Mouse (Mus musculus): ENCODE data around the gene Gm20489.

The Gm20489 gene

DNA sequence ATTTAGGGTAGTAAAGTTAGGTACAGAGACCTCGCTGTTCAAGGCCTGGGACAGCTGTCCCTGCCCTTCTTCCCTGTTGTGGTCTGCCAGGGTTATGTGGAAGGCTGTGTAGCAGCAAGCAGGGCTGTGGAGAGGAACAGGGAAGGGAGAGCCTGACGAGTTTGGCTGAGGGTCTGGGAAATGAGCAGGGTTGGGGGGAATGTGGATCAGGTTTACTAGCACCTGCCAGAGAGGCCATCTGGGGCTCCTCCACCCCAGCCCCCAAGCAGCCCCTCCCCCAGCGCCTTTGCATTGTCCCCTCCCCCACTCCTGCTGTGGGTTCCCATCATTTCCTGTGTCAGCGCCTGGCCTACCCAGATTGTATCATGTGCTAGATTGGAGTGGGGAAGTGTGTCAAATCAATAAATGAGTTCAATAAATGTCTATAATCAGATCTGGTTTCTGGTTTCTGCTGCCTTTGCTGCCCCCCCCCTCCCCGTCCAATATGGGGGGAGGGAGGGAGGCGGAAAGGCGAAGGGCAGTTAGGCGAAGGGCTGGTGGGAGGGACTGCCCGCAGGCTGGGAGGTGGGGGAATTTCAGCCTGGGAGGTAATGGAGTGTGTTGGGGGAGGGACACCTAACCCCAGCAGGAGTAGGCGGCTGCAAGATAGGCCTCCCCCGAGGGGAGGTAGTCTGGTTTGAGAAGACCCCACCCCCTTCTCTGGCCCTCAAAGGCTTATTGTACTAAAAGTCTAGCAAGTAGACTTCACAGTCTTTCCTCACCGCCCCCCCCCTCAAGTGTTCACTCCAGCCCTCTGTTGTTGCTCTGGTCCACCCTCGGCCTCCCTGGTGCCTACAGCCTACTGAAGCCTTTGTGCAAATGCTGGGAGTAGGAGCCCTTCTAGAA is 8.1 kb downstream of the Gm20489 start:
- DNase-seq, result no peak

DNA sequence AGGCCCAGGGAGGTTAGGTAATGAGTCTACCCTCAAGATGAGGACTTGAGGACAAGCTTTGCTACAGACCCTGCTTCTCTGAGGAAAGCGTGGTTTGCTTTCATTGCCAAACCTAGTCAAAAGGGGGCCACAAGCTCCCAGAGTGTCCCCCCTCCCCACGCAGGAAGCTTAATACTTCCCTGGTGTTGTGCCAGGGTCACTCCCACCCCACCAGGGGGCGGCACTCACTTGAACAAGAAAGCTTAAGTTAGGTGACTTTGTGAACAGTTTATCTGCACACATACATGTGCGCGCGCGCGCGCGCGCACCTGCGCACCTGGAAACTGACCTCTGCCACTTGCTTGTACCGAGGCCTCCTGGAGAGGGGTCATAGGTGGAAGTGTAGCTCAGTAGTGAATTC is 12.2 kb downstream of the Gm20489 start:
- DNase-seq, result no peak

- no peak for DNase-seq
These were observed 14.1 kb downstream of the Gm20489 start for GRCm38 (mm10) chrX:101254740-101255139.

DNA sequence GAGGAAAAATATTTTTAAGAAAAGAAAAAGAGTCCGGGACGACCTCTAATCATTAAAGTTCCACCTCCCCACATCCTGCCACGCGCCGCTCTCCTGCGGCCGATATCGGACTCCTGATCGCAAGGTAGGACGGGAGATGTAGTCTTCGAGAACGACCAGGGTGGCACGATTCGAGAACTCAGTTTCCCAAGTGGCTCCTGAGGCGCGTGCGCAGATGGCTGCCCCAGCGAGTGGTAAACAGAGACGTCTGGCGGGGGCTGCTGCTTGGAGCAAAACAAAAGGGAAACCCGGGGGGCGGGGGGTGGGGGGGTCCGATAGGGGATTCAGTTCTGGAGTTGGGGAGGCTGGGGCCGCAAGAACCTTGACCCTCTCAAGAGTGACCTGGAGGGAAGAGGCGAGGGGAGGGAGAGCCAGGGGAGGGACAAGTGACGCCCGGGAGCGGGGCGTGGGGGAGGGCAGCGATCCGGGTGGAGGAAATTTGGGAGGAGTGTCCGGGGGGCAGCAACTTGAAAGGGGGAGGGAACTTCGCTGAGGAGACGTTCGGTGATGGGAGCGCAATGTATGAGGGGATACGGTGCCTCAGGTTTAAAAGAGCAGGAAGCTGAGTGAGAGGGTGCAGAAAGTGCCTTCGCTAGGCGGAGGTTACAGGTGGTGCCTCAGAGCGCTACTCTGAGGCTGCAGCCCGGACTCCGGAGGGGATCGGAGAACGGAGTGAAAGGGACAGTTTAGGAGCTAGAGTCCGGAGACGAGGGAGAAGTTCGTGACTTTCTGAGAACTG is 14.7 kb downstream of the Gm20489 start, which contains the start of gene Foxo4:
TSS of gene Foxo4 (plus strand) at position 577 of the 778 bp plus-strand sequence.
- peak; percentile 88 to 89 for DNase-seq

DNA sequence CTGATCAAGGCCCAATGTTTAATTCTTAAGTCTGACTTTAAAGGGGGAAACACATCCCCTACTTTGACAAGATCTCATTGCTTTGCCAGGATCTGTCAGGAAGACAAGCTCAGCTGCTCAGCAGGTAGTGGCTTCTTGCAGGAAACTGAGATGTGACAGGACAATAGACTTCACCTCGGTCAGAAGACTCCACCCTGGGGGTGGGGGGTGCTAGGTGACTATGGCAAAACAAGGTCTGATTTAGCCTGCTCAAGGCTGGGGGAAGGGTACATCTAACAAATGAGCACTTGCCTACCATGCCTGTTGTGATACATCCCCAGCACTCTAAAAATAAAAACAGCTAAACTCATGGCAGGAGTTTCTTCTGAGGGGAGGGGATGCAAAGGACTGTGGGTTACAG is 23.8 kb downstream of the Gm20489 start:
- DNase-seq, result no peak

GRCm38 (mm10) chrX:101222796-101223162 is 46.0 kb downstream of the Gm20489 start:
- no peak for DNase-seq

GRCm38 (mm10) chrX:101221834-101222795 is 46.7 kb downstream of the Gm20489 start, which contains the start of gene Snx12:
Gene Snx12, minus strand, starts transcription at chrX:101222563.
- peak; percentile 88 to 92 for DNase-seq

All from kidney, adult 8-10 months (tissue).